18 mouse cellular contexts compared by ENCODE assay signal in the genomic region with DNA sequence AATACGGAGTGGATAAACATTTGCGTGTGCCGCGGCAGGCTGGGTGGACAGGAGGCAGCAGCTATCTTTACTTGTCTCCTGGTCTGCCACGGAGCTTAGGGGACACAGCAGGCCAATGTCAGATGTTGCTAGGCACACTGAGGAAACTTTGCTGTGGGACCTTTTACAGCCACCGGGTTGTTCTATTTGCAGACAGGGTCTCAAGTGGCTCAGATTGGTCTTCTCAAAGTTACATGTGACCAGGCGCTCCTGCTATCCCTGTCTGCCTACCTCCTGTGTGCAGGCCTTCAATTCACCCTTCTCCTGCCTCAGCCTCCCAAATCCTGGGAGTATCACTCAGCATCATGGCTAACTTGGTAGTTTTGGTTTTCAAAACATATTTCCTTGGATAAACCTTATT. TPM values are rescaled to one million over a fixed set of nuclear protein-coding genes. Genes with fewer than 3 reads are reported as not detected.
A peak's percentile ranks its signal among the peaks of the same experiment; 100 is the strongest.
DNase-seq lines count a peak whose midpoint lies in the region; ATAC-seq and TF ChIP-seq lines count a peak whose summit lies in the region.
"Had no signal": no experiment of that assay in that cellular context is flagged by ENCODE, and none has a peak within 500 bp of the region (broad histone marks: within the 10 kb centered on the region; RNA-seq: fewer than 3 reads in every experiment).

No protein-coding gene starts in this region.

- H3K9ac ChIP-seq in heart, adult 2 months (ENCODE audit: low read depth, low read length): no peak overlapping the region
- no peak overlapping the region for H3K9ac ChIP-seq in heart, embryonic 13.5 days
- H3K9ac ChIP-seq in heart, embryonic 16.5 days (ENCODE audit: low read length): no peak overlapping the region
- H3K9ac ChIP-seq: forebrain, embryonic 13.5 days; forebrain, postnatal 0 days; hindbrain, embryonic 13.5 days had no signal

- H3K79me2 ChIP-seq in heart, adult 2 months (replicated peaks; ENCODE audit: control insufficient read depth, insufficient read depth, low read length): no peaks in the 10 kb centered on the region

- H3K4me1 ChIP-seq in heart, adult 2 months (ENCODE audit: control insufficient read depth, insufficient read depth, low read length): peaks cover 3% of the 10 kb centered on the region; the same call in 1 of the 2 replicates
- H3K4me1 ChIP-seq in heart, embryonic 13.5 days: peaks cover 48% of the 10 kb centered on the region
- H3K4me1 ChIP-seq in heart, embryonic 16.5 days (ENCODE audit: control insufficient read depth, insufficient read depth, low read length): peaks cover 15% of the 10 kb centered on the region
- H3K4me1 ChIP-seq: hindbrain, embryonic 13.5 days had no signal

- H3K36me3 ChIP-seq in heart, adult 2 months (ENCODE audit: control insufficient read depth, insufficient read depth, low read length): no peaks in the 10 kb centered on the region
- H3K36me3 ChIP-seq in heart, embryonic 13.5 days: no peaks in the 10 kb centered on the region
- H3K36me3 ChIP-seq in heart, embryonic 16.5 days (ENCODE audit: control insufficient read depth, insufficient read depth): no peaks in the 10 kb centered on the region
- H3K36me3 ChIP-seq: embryonic facial prominence, embryonic 10.5 days; hindbrain, embryonic 13.5 days had no signal

- H3K4me2 ChIP-seq in heart, embryonic 13.5 days: no peak overlapping the region
- H3K4me2 ChIP-seq in heart, embryonic 16.5 days (ENCODE audit: low read depth, low read length): peak overlapping the region; percentile 7; the same call in 1 of the 2 replicates
- H3K4me2 ChIP-seq: forebrain, embryonic 13.5 days; hindbrain, embryonic 13.5 days had no signal

- no peak overlapping the region for H3K4me3 ChIP-seq in heart, adult 2 months
- H3K4me3 ChIP-seq in heart, embryonic 13.5 days: no peak overlapping the region
- H3K4me3 ChIP-seq in heart, embryonic 16.5 days (ENCODE audit: low read length): no peak overlapping the region
- H3K4me3 ChIP-seq: embryonic facial prominence, embryonic 10.5 days; forebrain, embryonic 13.5 days; hindbrain, embryonic 13.5 days had no signal

- no peak for TF ChIP-seq POLR2A in heart, adult 2 months (IDR thresholded peaks at IDR 0.05; ENCODE audit: insufficient read depth, low read depth, low read length)

- peak overlapping the region; percentile 38 for H3K27ac ChIP-seq in heart, adult 2 months
- H3K27ac ChIP-seq in heart, embryonic 13.5 days (replicated peaks): 0 out of 2 replicates have a peak overlapping the region, but pooled peaks have one; percentile 26
- peak overlapping the region; percentile 48 for H3K27ac ChIP-seq in heart, embryonic 16.5 days (ENCODE audit: low read length)
- H3K27ac ChIP-seq: embryonic facial prominence, embryonic 10.5 days; forebrain, embryonic 13.5 days; hindbrain, embryonic 13.5 days; hindbrain, postnatal 0 days had no signal

- TF ChIP-seq EP300 in heart, adult 2 months (IDR thresholded peaks at IDR 0.05; ENCODE audit: insufficient read depth, low read depth, low read length): no peak

- no peaks in the 10 kb centered on the region for H3K9me3 ChIP-seq in heart, embryonic 13.5 days
- no peaks in the 10 kb centered on the region for H3K9me3 ChIP-seq in heart, embryonic 16.5 days (replicated peaks; ENCODE audit: control insufficient read depth, low read length)
- H3K9me3 ChIP-seq: hindbrain, embryonic 13.5 days had no signal

- intact Hi-C loops in heart, adult 2 months (cut with DNase I): no loop called here
- intact Hi-C loops in heart, postnatal 36 days (cut with DNase I): no loop called here
- intact Hi-C loops in heart, postnatal 25 days (cut with DNase I): no loop called here

- 53% methylated on average over 7 of the region's 7 CpGs for WGBS in heart, adult 2 months
- WGBS in heart, embryonic 13.5 days: 36% methylated on average over 7 of the region's 7 CpGs
- 45% methylated on average over 7 of the region's 7 CpGs for WGBS in heart, embryonic 16.5 days

- TF ChIP-seq CTCF in heart, adult 2 months (IDR thresholded peaks at IDR 0.05): no peak

- H3K27me3 ChIP-seq in heart, adult 2 months (ENCODE audit: control insufficient read depth, insufficient read depth, low read length): no peaks in the 10 kb centered on the region
- H3K27me3 ChIP-seq in heart, embryonic 13.5 days (replicated peaks): peaks cover 20% of the 10 kb centered on the region
- no peaks in the 10 kb centered on the region for H3K27me3 ChIP-seq in heart, embryonic 16.5 days (ENCODE audit: control insufficient read depth, insufficient read depth, low read length)
- H3K27me3 ChIP-seq: CH12.LX had no signal

- no peak for ATAC-seq in heart, embryonic 13.5 days (ENCODE audit: extremely low read depth, insufficient number of reproducible peaks, low FRiP score, low TSS enrichment)
- peak; percentile 57; the same call in 1 of the 2 replicates for ATAC-seq in heart, embryonic 16.5 days (replicated peaks; ENCODE audit: extremely low read depth, insufficient read depth, low FRiP score)
- ATAC-seq: forebrain, embryonic 13.5 days; forebrain, postnatal 0 days; hindbrain, postnatal 0 days had no signal

- no peak for DNase-seq in heart, adult 2 months
- no peak for DNase-seq in heart, postnatal 36 days
- DNase-seq in heart, postnatal 25 days (ENCODE audit: low spot score): no peak
- no peak for DNase-seq in natural killer cell, adult 2 months (ENCODE audit: low spot score in 2 of 2)
- DNase-seq: adrenal gland, adult 2 months; adrenal gland, postnatal 36 days; cerebellum, adult 2 months; cerebellum, postnatal 10 days; forebrain, postnatal 0 days; kidney, adult 11 months; kidney, adult 9 months had no signal

RNA-seq across cellular contexts. Expression of a gene that starts 8.6 kb away (rescaled TPM):
- total RNA-seq in heart, adult 2 months (2021): 10 to 100 TPM; 17.7 to 17.9 TPM
- 8.7 and 18.8 TPM in 2 replicates for polyA plus RNA-seq in heart, adult 2 months (2012; rRNA removed)
- total RNA-seq in heart, postnatal 36 days (2021): 10 to 100 TPM; 15.8 to 17.1 TPM
- 1.1 and 1.6 TPM in 2 replicates for polyA plus RNA-seq in heart, embryonic 13.5 days (2015; fragmentation: Nextera tagmentation; extraction: Ambion mirVana)
- 10 to 100 TPM; 15.5 to 16.3 TPM for total RNA-seq in heart, postnatal 25 days (2021)
- 1.8 and 1.9 TPM in 2 replicates for polyA plus RNA-seq in heart, embryonic 16.5 days (2015; fragmentation: Nextera tagmentation; extraction: Ambion mirVana)
- total RNA-seq: CH12.LX had no signal

RNA-seq across cellular contexts. Expression of a gene that starts 34.9 kb away (rescaled TPM):
- 1 to 10 TPM; 3.2 to 3.7 TPM for total RNA-seq in heart, adult 2 months (2021)
- 3.8 and 4.4 TPM in 2 replicates for polyA plus RNA-seq in heart, adult 2 months (2012; rRNA removed)
- total RNA-seq in heart, postnatal 36 days (2021): 1 to 10 TPM; 3.5 to 3.6 TPM
- polyA plus RNA-seq in heart, embryonic 13.5 days (2015; fragmentation: Nextera tagmentation; extraction: Ambion mirVana): 1.8 and 2.3 TPM in 2 replicates
- total RNA-seq in heart, postnatal 25 days (2021): 1 to 10 TPM; 3.3 to 6.1 TPM
- 2.2 and 2.3 TPM in 2 replicates for polyA plus RNA-seq in heart, embryonic 16.5 days (2015; fragmentation: Nextera tagmentation; extraction: Ambion mirVana)

RNA-seq across cellular contexts. Expression of a gene that starts 39.1 kb away (rescaled TPM):
- 10 to 100 TPM; 67.0 to 70.7 TPM for total RNA-seq in heart, adult 2 months (2021)
- 16.8 and 34.5 TPM in 2 replicates for polyA plus RNA-seq in heart, adult 2 months (2012; rRNA removed)
- total RNA-seq in heart, postnatal 36 days (2021): 10 to 100 TPM; 70.5 to 80.8 TPM
- polyA plus RNA-seq in heart, embryonic 13.5 days (2015; fragmentation: Nextera tagmentation; extraction: Ambion mirVana): 279 and 297 TPM in 2 replicates
- 10 to 100 TPM; 77.5 to 84.0 TPM for total RNA-seq in heart, postnatal 25 days (2021)
- 259 and 291 TPM in 2 replicates for polyA plus RNA-seq in heart, embryonic 16.5 days (2015; fragmentation: Nextera tagmentation; extraction: Ambion mirVana)

RNA-seq across cellular contexts. Expression of a gene that starts 39.4 kb away (rescaled TPM):
- total RNA-seq in heart, adult 2 months (2021): 10 to 100 TPM; 19.5 to 27.2 TPM
- 9.1 and 13.0 TPM in 2 replicates for polyA plus RNA-seq in heart, adult 2 months (2012; rRNA removed)
- total RNA-seq in heart, postnatal 36 days (2021): 10 to 100 TPM; 22.9 to 27.1 TPM
- polyA plus RNA-seq in heart, embryonic 13.5 days (2015; fragmentation: Nextera tagmentation; extraction: Ambion mirVana): 36.6 and 45.0 TPM in 2 replicates
- total RNA-seq in heart, postnatal 25 days (2021): 10 to 100 TPM; 18.6 to 22.7 TPM
- 36.9 and 41.7 TPM in 2 replicates for polyA plus RNA-seq in heart, embryonic 16.5 days (2015; fragmentation: Nextera tagmentation; extraction: Ambion mirVana)
